Mouse (Mus musculus) MEL (cell line): ENCODE results near the gene Rims3. TPM values are rescaled to one million over a fixed set of nuclear protein-coding genes. Genes with fewer than 3 reads are reported as not detected.

Experiments
- DNase-seq: peaks from one replicate; pipeline ENCODE4 v3.0.0; 2011; ENCODE audit warnings: low read depth, low spot score
- H3K27ac ChIP-seq: 2 replicates; pipeline ENCODE4 v1.5.1; 2012; ENCODE audit warnings: low read depth, mild to moderate bottlenecking, control low read depth, low read length, moderate library complexity; ENCODE audit not compliant: control insufficient read depth
- H3K27me3 ChIP-seq, 2 experiments: fragments of 150-350 bp in 1 of 2; sonication (generic) in 1 of 2; 2 replicates each; pipeline ENCODE4 v1.6.1; 2012; ENCODE audit warnings: low read length in 2 of 2, mild to moderate bottlenecking in 2 of 2, improper control_type of control experiment in 1 of 2, moderate library complexity in 1 of 2; ENCODE audit not compliant: insufficient read depth in 2 of 2, control insufficient read depth in 1 of 2
- H3K36me3 ChIP-seq, 2 experiments: 2 replicates each; pipeline ENCODE4 v1.6.1; 2012 to 2014; ENCODE audit warnings: low read length in 2 of 2, improper control_type of control experiment in 1 of 2, inconsistent platforms in 1 of 2, mild to moderate bottlenecking in 1 of 2; ENCODE audit not compliant: insufficient read depth in 2 of 2, control insufficient read depth in 1 of 2
- H3K4me1 ChIP-seq, 2 experiments: fragments of 150-350 bp in 1 of 2; sonication (generic) in 1 of 2; 2 replicates each; pipeline ENCODE4 v1.6.1; 2012; ENCODE audit warnings: low read length in 2 of 2, improper control_type of control experiment in 1 of 2, mild to moderate bottlenecking in 1 of 2; ENCODE audit not compliant: insufficient read depth in 2 of 2, control insufficient read depth in 1 of 2
- H3K4me3 ChIP-seq, 2 experiments: fragments of 150-350 bp in 1 of 2; sonication (generic) in 1 of 2; 2 replicates each; pipeline ENCODE4 v1.5.1; 2012; ENCODE audit warnings: low read depth in 2 of 2, low read length in 2 of 2, mild to moderate bottlenecking in 2 of 2, moderate library complexity in 2 of 2, control low read depth in 1 of 2, improper control_type of control experiment in 1 of 2; ENCODE audit not compliant: control insufficient read depth in 1 of 2, insufficient read depth in 1 of 2
- H3K79me2 ChIP-seq: 2 replicates; pipeline ENCODE4 v1.6.1; 2012; ENCODE audit warnings: mild to moderate bottlenecking, low read length, moderate library complexity; ENCODE audit not compliant: control insufficient read depth, poor library complexity, insufficient read depth
- H3K9ac ChIP-seq: 2 replicates; pipeline ENCODE4 v1.6.1; 2012; ENCODE audit warnings: low read depth, mild to moderate bottlenecking, control low read depth, low read length, moderate library complexity; ENCODE audit not compliant: control insufficient read depth, poor library complexity, severe bottlenecking
- H3K9me3 ChIP-seq: fragments of 150-350 bp; sonication (generic); replicated peaks from 2 replicates; pipeline ENCODE4 v1.6.1; 2012; ENCODE audit warnings: mild to moderate bottlenecking, low read length, improper control_type of control experiment, moderate library complexity; ENCODE audit not compliant: insufficient read depth
- BHLHE40 ChIP-seq: IDR thresholded peaks from 2 replicates; pipeline ENCODE4 v1.6.1; 2012; ENCODE audit warnings: low read depth, mild to moderate bottlenecking, inconsistent platforms, low read length, improper control_type of control experiment, borderline replicate concordance
- EP300 ChIP-seq, 2 experiments: IDR thresholded peaks; 2 replicates each; pipeline ENCODE4 v1.6.1; 2011; ENCODE audit warnings: improper control_type of control experiment in 2 of 2, low read length in 2 of 2, low read depth in 1 of 2, mild to moderate bottlenecking in 1 of 2
- ETS1 ChIP-seq: IDR thresholded peaks from 2 replicates; pipeline ENCODE4 v1.6.1; 2012; ENCODE audit warnings: low read depth, mild to moderate bottlenecking, inconsistent platforms, low read length, improper control_type of control experiment, moderate library complexity
- GABPA ChIP-seq: IDR thresholded peaks from 2 replicates; pipeline ENCODE4 v1.6.1; 2012; ENCODE audit warnings: low read depth, mild to moderate bottlenecking, inconsistent platforms, low read length, improper control_type of control experiment, moderate library complexity
- GATA1 ChIP-seq: IDR thresholded peaks from 2 replicates; pipeline ENCODE4 v1.6.1; 2011; ENCODE audit warnings: low read depth, low read length, improper control_type of control experiment
- JUND ChIP-seq: IDR thresholded peaks from 2 replicates; pipeline ENCODE4 v1.6.1; 2011; ENCODE audit warnings: low read depth, mild to moderate bottlenecking, improper control_type of control experiment, low read length
- MAFK ChIP-seq: IDR thresholded peaks from 2 replicates; pipeline ENCODE4 v1.6.1; 2011; ENCODE audit warnings: low read depth, mild to moderate bottlenecking, low read length, improper control_type of control experiment, borderline replicate concordance
- MAX ChIP-seq: IDR thresholded peaks from 2 replicates; pipeline ENCODE4 v1.6.1; 2011; ENCODE audit warnings: low read length, improper control_type of control experiment
- MAZ ChIP-seq: IDR thresholded peaks from 2 replicates; pipeline ENCODE4 v1.6.1; 2012; ENCODE audit warnings: low read depth, mild to moderate bottlenecking, inconsistent platforms, low read length, improper control_type of control experiment
- MXI1 ChIP-seq: IDR thresholded peaks from 2 replicates; pipeline ENCODE4 v1.6.1; 2011; ENCODE audit warnings: mild to moderate bottlenecking, low read depth, low read length, improper control_type of control experiment
- MYB ChIP-seq: IDR thresholded peaks from 2 replicates; pipeline ENCODE4 v1.6.1; 2011; ENCODE audit warnings: mild to moderate bottlenecking, low read depth, low read length, improper control_type of control experiment
- MYC ChIP-seq: IDR thresholded peaks from 2 replicates; pipeline ENCODE4 v1.6.1; 2011; ENCODE audit warnings: low read depth, mild to moderate bottlenecking, low read length, improper control_type of control experiment, moderate library complexity
- NELFE ChIP-seq: IDR thresholded peaks from 2 replicates; pipeline ENCODE4 v1.6.1; 2011; ENCODE audit warnings: low read depth, low read length, improper control_type of control experiment
- POLR2AphosphoS2 ChIP-seq: IDR thresholded peaks from 2 replicates; pipeline ENCODE4 v1.6.1; 2011; ENCODE audit warnings: low read length, improper control_type of control experiment
- POLR2AphosphoS5 ChIP-seq: IDR thresholded peaks from 2 replicates; pipeline ENCODE4 v1.6.1; 2012; ENCODE audit warnings: low read depth, borderline replicate concordance, mild to moderate bottlenecking, inconsistent platforms, low read length, moderate library complexity, mixed read lengths
- RCOR1 ChIP-seq: IDR thresholded peaks from 2 replicates; pipeline ENCODE4 v1.6.1; 2012; ENCODE audit warnings: low read depth, mild to moderate bottlenecking, inconsistent platforms, low read length, improper control_type of control experiment
- SIN3A ChIP-seq: IDR thresholded peaks from 2 replicates; pipeline ENCODE4 v1.6.1; 2012; ENCODE audit warnings: low read length, improper control_type of control experiment, inconsistent platforms
- SMC3 ChIP-seq: IDR thresholded peaks from 2 replicates; pipeline ENCODE4 v1.6.1; 2011; ENCODE audit warnings: low read depth, low read length, improper control_type of control experiment
- TBP ChIP-seq: IDR thresholded peaks from 2 replicates; pipeline ENCODE4 v1.8.0; 2011; ENCODE audit warnings: low read depth, low read length, improper control_type of control experiment
- TCF12 ChIP-seq: IDR thresholded peaks from 2 replicates; pipeline ENCODE4 v1.6.1; 2014; ENCODE audit warnings: low read depth, mild to moderate bottlenecking, inconsistent platforms, low read length, improper control_type of control experiment, moderate library complexity
- UBTF ChIP-seq: IDR thresholded peaks from 2 replicates; pipeline ENCODE4 v1.6.1; 2012; ENCODE audit warnings: low read depth, mild to moderate bottlenecking, inconsistent platforms, low read length, improper control_type of control experiment, moderate library complexity, borderline replicate concordance; ENCODE audit not compliant: insufficient read depth
- USF1 ChIP-seq: IDR thresholded peaks from 2 replicates; pipeline ENCODE4 v1.6.1; 2014; ENCODE audit warnings: low read depth, mild to moderate bottlenecking, inconsistent platforms, low read length, improper control_type of control experiment, moderate library complexity
- USF2 ChIP-seq, 2 experiments: IDR thresholded peaks; 2 replicates each; pipeline ENCODE4 v1.6.1; 2011 to 2012; ENCODE audit warnings: improper control_type of control experiment in 2 of 2, low read length in 2 of 2, borderline replicate concordance in 1 of 2, inconsistent platforms in 1 of 2, low read depth in 1 of 2, mild to moderate bottlenecking in 1 of 2; ENCODE audit not compliant: insufficient read depth in 1 of 2
- ZC3H11A ChIP-seq: IDR thresholded peaks from 2 replicates; pipeline ENCODE4 v1.6.1; 2012; ENCODE audit warnings: low read depth, mild to moderate bottlenecking, inconsistent platforms, low read length, improper control_type of control experiment
- ZKSCAN1 ChIP-seq: IDR thresholded peaks from 2 replicates; pipeline ENCODE4 v1.6.1; 2012; ENCODE audit warnings: low read depth, mild to moderate bottlenecking, inconsistent platforms, low read length, improper control_type of control experiment, moderate library complexity
- ZMIZ1 ChIP-seq: IDR thresholded peaks from 2 replicates; pipeline ENCODE4 v1.6.1; 2012; ENCODE audit warnings: low read depth, mild to moderate bottlenecking, inconsistent platforms, low read length, improper control_type of control experiment, moderate library complexity
- ZNF384 ChIP-seq: IDR thresholded peaks from 2 replicates; pipeline ENCODE4 v1.6.1; 2012; ENCODE audit warnings: low read depth, mild to moderate bottlenecking, inconsistent platforms, low read length, improper control_type of control experiment
- polyA plus RNA-seq, 2 experiments: library from polyadenylated mRNA; stranded (reverse) in 1 of 2; unstranded in 1 of 2; fragments of >175 nt in 1 of 2; fragments of >200 nt in 1 of 2; gene quantifications; 2 replicates each; pipeline versions ENCODE4 v1.2.1 to v1.2.4; 2012; ENCODE audit warnings: low replicate concordance in 2 of 2, low read depth in 1 of 2; ENCODE audit not compliant: insufficient read length in 2 of 2, insufficient read depth in 1 of 2, missing spikeins in 1 of 2
- total RNA-seq: library from RNA; depleted of rRNA; stranded (reverse); fragments of 300-350 nt; gene quantifications from 2 replicates; pipeline ENCODE4 v1.2.3, GENCODE M21; 2012

Gene Rims3
- total and polyA plus RNA-seq, 3 experiments, result 0.07 TPM; not detected in 2

- no peak overlapping the region for H3K27ac ChIP-seq
- H3K4me1 ChIP-seq, result peaks cover 0 to 8% of the 10 kb centered on the region in 2 experiments; a peak in 2 of 4 replicates
- no peak overlapping the region for H3K4me3 ChIP-seq
- peaks cover 0 to 8% of the 10 kb centered on the region in 2 experiments; a peak in 2 of 4 replicates for H3K27me3 ChIP-seq
- TF ChIP-seq GABPA (no peak), MAFK (peak; percentile 29; the same call in 1 of the 2 replicates), ZNF384 (no peak), GATA1 (no peak), ZKSCAN1 (no peak), SMC3 (no peak), JUND (no peak), TCF12 (no peak), NELFE (no peak), MYB (no peak), MYC (no peak), EP300 (IDR thresholded peaks at IDR 0.05; ENCODE audit: low read depth in 1 of 2, low read length in 2 of 2) (peak; percentile 25 to 31; a peak in 1 of 4 replicates), POLR2AphosphoS5 (no peak), ZC3H11A (no peak), USF2 (IDR thresholded peaks at IDR 0.05; ENCODE audit: borderline replicate concordance in 1 of 2, insufficient read depth in 1 of 2, low read depth in 1 of 2, low read length in 2 of 2) (no peak), ZMIZ1 (no peak)
- TF ChIP-seq, all 39 proteins: peak for 2
- Histone ChIP-seq H3K9ac (no peak overlapping the region), H3K79me2 (no peaks in the 10 kb centered on the region), H3K36me3 (peaks cover 0 to 5% of the 10 kb centered on the region in 2 experiments; a peak in 1 of 4 replicates), H3K9me3 (no peaks in the 10 kb centered on the region)
- DNase-seq, result peak; percentile 77
These were observed 26.3 kb downstream of the Rims3 start for GRCm38 (mm10) chr4:120880731-120881432.

GRCm38 (mm10) chr4:120882002-120882625, 27.5 kb downstream of the Rims3 start:
- H3K9ac ChIP-seq, result no peak overlapping the region
- H3K4me1 ChIP-seq, result peaks cover 0 to 8% of the 10 kb centered on the region in 2 experiments; a peak in 2 of 4 replicates
- H3K27ac ChIP-seq, result no peak overlapping the region
- no peaks in the 10 kb centered on the region for H3K9me3 ChIP-seq
- H3K79me2 ChIP-seq, result no peaks in the 10 kb centered on the region
- peaks cover 0 to 8% of the 10 kb centered on the region in 2 experiments; a peak in 2 of 4 replicates for H3K27me3 ChIP-seq
- TF ChIP-seq ZNF384 (no peak), SIN3A (no peak), USF1 (no peak), BHLHE40 (no peak), MAZ (no peak), MYC (no peak), POLR2AphosphoS2 (no peak), ZMIZ1 (no peak), MXI1 (no peak), GABPA (no peak), ETS1 (no peak), TCF12 (no peak), ZKSCAN1 (no peak), UBTF (no peak), MAX (no peak), TBP (no peak), RCOR1 (no peak)
- no peak for DNase-seq
- H3K36me3 ChIP-seq, result peaks cover 0 to 5% of the 10 kb centered on the region in 2 experiments; a peak in 1 of 4 replicates
- H3K4me3 ChIP-seq, result no peak overlapping the region
